Mouse (Mus musculus) spleen, adult 2 months (tissue): ENCODE data around the gene Adat1.

Experiments used
- CTCF ChIP-seq: fragments of 200-500 bp; IDR thresholded peaks from 2 replicates; pipeline ENCODE4 v1.5.1; 2011; ENCODE audit warnings: mild to moderate bottlenecking, inconsistent platforms; ENCODE audit not compliant: insufficient read depth, insufficient read length, insufficient replicate concordance; ENCODE audit errors: extremely low read depth
- POLR2A ChIP-seq: fragments of 200-500 bp; IDR thresholded peaks from 2 replicates; pipeline ENCODE4 v1.6.1; 2011; ENCODE audit warnings: low read depth, low read length, inconsistent platforms

- no peak for TF ChIP-seq CTCF
- TF ChIP-seq POLR2A: no peak
Measured at GRCm38 (mm10) chr8:111931721-111932120, 60.4 kb downstream of the Adat1 start.
